Mouse (Mus musculus) heart, embryonic 13.5 days (tissue): ENCODE results near the gene Cfap74. TPM values are rescaled to one million over a fixed set of nuclear protein-coding genes. Genes with fewer than 3 reads are reported as not detected.

Experiments used
- ATAC-seq: fragments of 200-750 bp; cut with Nextera tagmentation; 2 replicates; pipeline ENCODE4 v1.8.0; 2017; ENCODE audit warnings: moderate TSS enrichment; ENCODE audit not compliant: insufficient number of reproducible peaks, low FRiP score, low TSS enrichment; ENCODE audit errors: extremely low read depth
- H3K27ac ChIP-seq: fragments of 300-500 bp; sonication (generic); replicated peaks from 2 replicates; pipeline ENCODE4 v1.5.1; 2015; ENCODE audit warnings: moderate library complexity, mild to moderate bottlenecking, inconsistent platforms
- H3K27me3 ChIP-seq: fragments of 300-500 bp; sonication (generic); replicated peaks from 2 replicates; pipeline ENCODE4 v1.6.1; 2015; ENCODE audit warnings: mild to moderate bottlenecking, inconsistent platforms
- H3K36me3 ChIP-seq: fragments of 300-500 bp; sonication (generic); 2 replicates; pipeline ENCODE4 v1.6.1; 2015; ENCODE audit warnings: mild to moderate bottlenecking, inconsistent platforms
- H3K4me1 ChIP-seq: fragments of 300-500 bp; sonication (generic); 2 replicates; pipeline ENCODE4 v1.6.1; 2015; ENCODE audit warnings: inconsistent platforms
- H3K4me2 ChIP-seq: fragments of 300-500 bp; sonication (generic); 2 replicates; pipeline ENCODE4 v1.6.1; 2015; ENCODE audit warnings: inconsistent platforms, mild to moderate bottlenecking, moderate library complexity
- H3K4me3 ChIP-seq: fragments of 300-500 bp; sonication (generic); 2 replicates; pipeline ENCODE4 v1.5.1; 2015; ENCODE audit warnings: moderate library complexity, mild to moderate bottlenecking, inconsistent platforms
- H3K9ac ChIP-seq: fragments of 300-500 bp; sonication (generic); 2 replicates; pipeline ENCODE4 v1.6.1; 2015; ENCODE audit warnings: inconsistent platforms, mild to moderate bottlenecking, moderate library complexity
- H3K9me3 ChIP-seq: fragments of 300-500 bp; sonication (generic); 2 replicates; pipeline ENCODE4 v1.6.1; 2016; ENCODE audit warnings: inconsistent platforms
- WGBS: fragments of 180-500 bp; shearing (Covaris S2); methylation state at CpG from one replicate; pipeline ENCODE4 v1.1.7; 2015; ENCODE audit warnings: mixed read lengths; 5-methylcytosine and 5-hydroxymethylcytosine counted together
- polyA plus RNA-seq: library from polyadenylated mRNA; unstranded; fragments of >200 nt; fragmentation: Nextera tagmentation; extraction: Ambion mirVana; gene quantifications from 2 replicates; pipeline ENCODE4 v1.2.1, GENCODE M21; 2015

Cfap74 gene
- polyA plus RNA-seq, 1 experiment from 2014 or later = 1.3 TPM

- H3K27ac ChIP-seq = peak overlapping the region; percentile 54
- H3K36me3 ChIP-seq = no peaks in the 10 kb centered on the region
- H3K27me3 ChIP-seq = peaks cover 6% of the 10 kb centered on the region; the same call in 1 of the 2 replicates
- no peak overlapping the region for H3K4me3 ChIP-seq
- no peaks in the 10 kb centered on the region for H3K9me3 ChIP-seq
- WGBS = 73% methylated on average over 3 of the region's 3 CpGs
- H3K9ac ChIP-seq = no peak overlapping the region
- ATAC-seq = no peak
- H3K4me2 ChIP-seq = no peak overlapping the region
- peaks cover 57% of the 10 kb centered on the region for H3K4me1 ChIP-seq
These were observed 76.5 kb downstream of the Cfap74 start for GRCm38 (mm10) chr4:155485521-155485920.

DNA sequence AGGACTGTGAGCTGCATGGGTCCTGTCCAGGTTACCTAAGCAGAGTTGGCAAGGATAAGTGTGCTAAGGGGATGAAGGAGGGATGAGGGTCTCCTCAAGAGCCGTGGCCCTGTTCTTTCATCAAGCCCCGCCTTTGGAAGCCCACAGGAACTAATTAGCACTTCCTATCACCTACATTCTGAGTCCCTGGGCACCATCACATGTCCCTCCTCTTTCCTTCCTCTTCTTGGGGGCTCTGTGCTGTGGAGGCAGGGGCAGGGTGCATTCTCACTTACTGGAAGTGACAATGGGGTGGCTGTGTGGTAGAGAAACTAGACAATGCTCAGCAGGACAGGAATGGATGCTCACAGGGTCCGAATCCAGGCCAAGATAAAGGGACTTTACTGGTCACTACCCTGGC, 78.8 kb downstream of the Cfap74 start:
- peak overlapping the region; percentile 91 for H3K27ac ChIP-seq
- 27% methylated on average over 3 of the region's 3 CpGs for WGBS
- H3K27me3 ChIP-seq = no peaks in the 10 kb centered on the region
- H3K4me3 ChIP-seq = no peak overlapping the region
- H3K4me2 ChIP-seq = peak overlapping the region; percentile 25; the same call in 1 of the 2 replicates
- peak overlapping the region; percentile 19; the same call in 1 of the 2 replicates for H3K9ac ChIP-seq
- peaks cover 56% of the 10 kb centered on the region for H3K4me1 ChIP-seq
- no peaks in the 10 kb centered on the region for H3K36me3 ChIP-seq
- no peak for ATAC-seq
- H3K9me3 ChIP-seq = no peaks in the 10 kb centered on the region

DNA sequence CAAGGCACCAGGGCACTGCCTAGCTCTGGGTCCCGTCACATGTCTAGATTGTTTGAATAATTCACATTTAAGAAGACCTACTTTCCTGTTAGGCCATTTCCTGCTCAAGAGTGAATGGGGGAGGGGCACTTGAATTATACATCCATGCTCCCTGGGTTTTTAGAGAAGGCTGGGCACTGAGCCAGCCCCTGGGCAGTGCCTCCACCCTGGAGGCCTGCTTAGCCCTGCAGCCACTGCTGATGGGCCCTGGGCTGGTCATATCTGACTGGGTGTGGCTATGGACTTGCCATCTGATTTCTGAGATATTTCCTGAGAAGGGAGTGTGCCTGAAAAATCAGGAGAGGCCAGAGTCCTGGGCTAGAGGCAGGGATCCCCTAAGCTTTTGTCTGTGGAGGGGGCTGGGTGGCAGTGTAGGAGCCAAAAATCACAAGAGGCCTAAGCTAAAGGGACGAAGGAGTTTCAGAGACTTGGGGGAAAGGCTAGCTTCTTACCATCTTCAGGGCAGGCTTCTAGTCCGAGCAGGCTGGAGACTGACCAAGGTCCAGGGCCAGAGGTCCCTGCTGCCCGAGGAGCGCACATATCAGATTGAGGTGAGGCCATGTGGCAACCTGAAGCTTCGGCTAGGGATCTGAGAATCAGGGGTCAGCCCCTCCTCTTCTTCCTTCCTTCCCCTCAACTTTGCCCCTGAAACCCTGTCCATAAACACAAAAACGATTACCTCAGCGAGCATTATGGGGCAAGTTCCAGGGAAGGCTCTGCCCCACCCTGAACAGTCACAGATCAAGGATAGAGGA, 79.4 kb downstream of the Cfap74 start:
- Histone ChIP-seq H3K4me2 (peak overlapping the region; percentile 25), H3K9ac (peak overlapping the region; percentile 60), H3K9me3 (no peaks in the 10 kb centered on the region), H3K36me3 (no peaks in the 10 kb centered on the region), H3K27me3 (no peaks in the 10 kb centered on the region), H3K4me1 (peaks cover 63% of the 10 kb centered on the region), H3K4me3 (no peak overlapping the region), H3K27ac (peak overlapping the region; percentile 91)
- 48% methylated on average over 8 of the region's 8 CpGs for WGBS
- peak; percentile 41; the same call in 1 of the 2 replicates for ATAC-seq

DNA sequence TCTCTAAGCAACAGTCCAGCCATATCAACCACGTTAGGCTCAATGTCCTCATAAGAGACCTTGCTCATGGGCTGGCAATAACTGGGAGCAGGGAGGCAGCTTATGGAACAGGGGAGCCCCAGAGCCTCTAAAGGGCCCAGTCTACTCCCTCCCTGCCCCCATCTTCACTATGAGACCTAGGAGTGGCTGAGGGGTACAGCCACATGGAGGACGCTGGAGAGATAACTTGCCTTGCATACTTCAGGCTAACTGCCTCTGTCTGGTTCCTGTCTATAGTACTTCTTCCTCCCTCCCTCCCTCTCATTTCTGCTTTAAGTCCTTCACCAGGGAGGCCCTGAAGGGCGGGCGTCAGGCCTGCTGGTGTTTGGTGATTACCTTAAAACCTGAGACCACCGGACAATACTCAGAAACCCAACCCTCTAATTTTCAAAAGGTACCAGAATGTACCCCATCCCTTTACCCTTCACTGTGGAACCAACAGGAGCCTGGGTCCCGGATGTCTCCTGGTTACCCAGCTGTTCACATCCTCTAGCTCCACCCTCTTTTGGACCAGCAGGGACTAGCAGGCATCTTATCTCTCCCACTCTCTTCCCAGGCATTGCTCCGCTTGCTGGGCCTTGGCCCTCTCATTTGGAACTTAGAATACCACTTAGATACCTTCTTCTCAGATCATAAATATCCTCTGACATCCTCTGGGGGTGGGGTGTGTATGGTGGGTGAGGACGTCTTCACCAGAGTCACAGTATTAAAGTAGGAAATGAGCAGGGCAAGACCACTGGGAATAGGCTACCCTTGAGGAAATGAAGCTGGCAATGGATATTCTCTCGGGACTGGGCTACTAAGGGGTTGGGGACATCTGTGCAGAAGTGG, 80.3 kb downstream of the Cfap74 start:
- Histone ChIP-seq H3K27me3 (no peaks in the 10 kb centered on the region), H3K4me2 (no peak overlapping the region), H3K4me1 (peaks cover 72% of the 10 kb centered on the region), H3K27ac (peak overlapping the region; percentile 91), H3K36me3 (no peaks in the 10 kb centered on the region), H3K9ac (peak overlapping the region; percentile 100; the same call in 1 of the 2 replicates), H3K4me3 (no peak overlapping the region), H3K9me3 (no peaks in the 10 kb centered on the region)
- ATAC-seq = no peak
- 48% methylated on average over 9 of the region's 9 CpGs for WGBS

DNA sequence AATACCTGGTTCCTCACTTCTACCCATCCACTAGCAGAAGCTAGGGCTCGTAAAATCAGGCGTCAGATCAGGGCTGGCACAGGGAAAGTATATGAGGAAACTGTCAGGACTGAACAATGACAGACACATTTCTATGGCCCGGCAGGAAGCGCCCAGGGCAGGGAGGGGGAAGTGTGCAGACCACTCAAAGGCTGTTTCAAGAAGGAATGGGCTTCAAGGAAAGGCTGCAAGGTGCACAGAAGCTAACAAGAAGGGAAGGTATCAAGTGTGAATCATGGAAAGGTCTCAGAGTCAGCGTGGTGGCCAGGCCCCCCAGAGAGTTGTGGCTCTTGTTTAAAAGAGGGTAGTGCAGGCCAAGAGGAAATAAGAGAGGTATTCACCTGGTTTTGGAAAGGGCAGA, 81.5 kb downstream of the Cfap74 start:
- Histone ChIP-seq H3K27me3 (no peaks in the 10 kb centered on the region), H3K27ac (peak overlapping the region; percentile 93), H3K9ac (peak overlapping the region; percentile 100), H3K9me3 (no peaks in the 10 kb centered on the region), H3K4me2 (peak overlapping the region; percentile 89), H3K36me3 (no peaks in the 10 kb centered on the region), H3K4me1 (peaks cover 74% of the 10 kb centered on the region), H3K4me3 (peak overlapping the region; percentile 79)
- 27% methylated on average over 5 of the region's 5 CpGs for WGBS
- ATAC-seq = no peak

- Histone ChIP-seq H3K9me3 (no peaks in the 10 kb centered on the region), H3K4me1 (peaks cover 76% of the 10 kb centered on the region), H3K4me3 (peak within 1 kb of the TSS; percentile 79), H3K27ac (peak within 1 kb of the TSS; percentile 93), H3K4me2 (peak within 1 kb of the TSS; percentile 89), H3K9ac (peak within 1 kb of the TSS; percentile 100), H3K36me3 (no peaks in the 10 kb centered on the region), H3K27me3 (no peaks in the 10 kb centered on the region)
- under 1% methylated on average over 51 of the region's 60 CpGs for WGBS
- ATAC-seq = peak; percentile 69
These were observed 82.1 kb downstream of the Cfap74 start, which contains the start of gene Gnb1 for GRCm38 (mm10) chr4:155490990-155491504. Gene Gnb1 (plus strand): TSS chr4:155491361.

- under 1% methylated on average over 49 of the region's 54 CpGs for WGBS
- H3K27ac ChIP-seq = peak overlapping the region; percentile 93
- H3K4me3 ChIP-seq = peak overlapping the region; percentile 79
- peak; percentile 5; the same call in 1 of the 2 replicates for ATAC-seq
- H3K9ac ChIP-seq = peak overlapping the region; percentile 100
- no peaks in the 10 kb centered on the region for H3K36me3 ChIP-seq
- peaks cover 76% of the 10 kb centered on the region for H3K4me1 ChIP-seq
- H3K27me3 ChIP-seq = no peaks in the 10 kb centered on the region
- peak overlapping the region; percentile 89 for H3K4me2 ChIP-seq
- no peaks in the 10 kb centered on the region for H3K9me3 ChIP-seq
These were observed 82.6 kb downstream of the Cfap74 start for GRCm38 (mm10) chr4:155491529-155492130.

DNA sequence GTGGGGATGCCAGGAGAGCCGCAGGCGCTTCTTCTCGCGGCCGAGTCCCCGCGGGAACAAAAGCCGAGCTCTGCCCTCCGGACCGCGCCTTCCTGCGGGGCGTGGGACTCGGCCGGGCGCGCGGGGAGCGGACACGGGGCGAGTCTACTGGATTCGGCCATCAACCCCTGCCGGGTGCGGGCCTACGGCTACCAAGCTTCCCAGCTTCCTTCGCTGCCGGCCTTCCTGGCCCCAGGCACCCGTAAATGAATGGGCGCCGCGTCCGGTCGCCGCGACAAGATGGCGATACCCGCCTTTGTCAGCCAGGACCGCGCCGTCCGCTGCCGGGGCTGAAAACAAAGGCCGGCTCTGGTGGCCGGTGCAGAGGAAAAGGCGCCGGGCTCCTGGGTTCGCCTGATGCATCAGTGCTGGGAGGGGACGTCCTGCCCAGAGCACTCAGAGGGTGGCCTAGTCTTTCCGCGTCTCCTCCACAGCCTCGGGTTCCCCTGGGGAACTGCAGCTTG, 83.2 kb downstream of the Cfap74 start:
- no peaks in the 10 kb centered on the region for H3K9me3 ChIP-seq
- H3K4me2 ChIP-seq = peak overlapping the region; percentile 89
- peak overlapping the region; percentile 100 for H3K9ac ChIP-seq
- ATAC-seq = no peak
- H3K27ac ChIP-seq = peak overlapping the region; percentile 93
- peak overlapping the region; percentile 79 for H3K4me3 ChIP-seq
- H3K27me3 ChIP-seq = no peaks in the 10 kb centered on the region
- no peaks in the 10 kb centered on the region for H3K36me3 ChIP-seq
- WGBS = under 1% methylated on average over 51 of the region's 51 CpGs
- peaks cover 70% of the 10 kb centered on the region for H3K4me1 ChIP-seq

- Histone ChIP-seq H3K4me2 (peak overlapping the region; percentile 89; the same call in 1 of the 2 replicates), H3K27me3 (no peaks in the 10 kb centered on the region), H3K9ac (no peak overlapping the region), H3K36me3 (no peaks in the 10 kb centered on the region), H3K9me3 (no peaks in the 10 kb centered on the region), H3K27ac (no peak overlapping the region), H3K4me1 (peaks cover 50% of the 10 kb centered on the region), H3K4me3 (no peak overlapping the region)
- no peak for ATAC-seq
- 54% methylated on average over 4 of the region's 4 CpGs for WGBS
These were observed 85.9 kb downstream of the Cfap74 start for GRCm38 (mm10) chr4:155494891-155495290.

GRCm38 (mm10) chr4:155497963-155498362, 89.0 kb downstream of the Cfap74 start:
- peaks cover 8% of the 10 kb centered on the region for H3K36me3 ChIP-seq
- no peaks in the 10 kb centered on the region for H3K9me3 ChIP-seq
- no peak for ATAC-seq
- H3K4me2 ChIP-seq = no peak overlapping the region
- H3K4me3 ChIP-seq = no peak overlapping the region
- peaks cover 44% of the 10 kb centered on the region for H3K4me1 ChIP-seq
- 68% methylated on average over 3 of the region's 3 CpGs for WGBS
- H3K9ac ChIP-seq = no peak overlapping the region
- H3K27me3 ChIP-seq = no peaks in the 10 kb centered on the region
- no peak overlapping the region for H3K27ac ChIP-seq
